Mouse (Mus musculus): ENCODE results near the gene Nek2. TPM values are rescaled to one million over a fixed set of nuclear protein-coding genes. Genes with fewer than 3 reads are reported as not detected.

The Nek2 gene
- polyA plus RNA-seq (2017; shearing (Covaris generic)): 2.3 TPM

DNA sequence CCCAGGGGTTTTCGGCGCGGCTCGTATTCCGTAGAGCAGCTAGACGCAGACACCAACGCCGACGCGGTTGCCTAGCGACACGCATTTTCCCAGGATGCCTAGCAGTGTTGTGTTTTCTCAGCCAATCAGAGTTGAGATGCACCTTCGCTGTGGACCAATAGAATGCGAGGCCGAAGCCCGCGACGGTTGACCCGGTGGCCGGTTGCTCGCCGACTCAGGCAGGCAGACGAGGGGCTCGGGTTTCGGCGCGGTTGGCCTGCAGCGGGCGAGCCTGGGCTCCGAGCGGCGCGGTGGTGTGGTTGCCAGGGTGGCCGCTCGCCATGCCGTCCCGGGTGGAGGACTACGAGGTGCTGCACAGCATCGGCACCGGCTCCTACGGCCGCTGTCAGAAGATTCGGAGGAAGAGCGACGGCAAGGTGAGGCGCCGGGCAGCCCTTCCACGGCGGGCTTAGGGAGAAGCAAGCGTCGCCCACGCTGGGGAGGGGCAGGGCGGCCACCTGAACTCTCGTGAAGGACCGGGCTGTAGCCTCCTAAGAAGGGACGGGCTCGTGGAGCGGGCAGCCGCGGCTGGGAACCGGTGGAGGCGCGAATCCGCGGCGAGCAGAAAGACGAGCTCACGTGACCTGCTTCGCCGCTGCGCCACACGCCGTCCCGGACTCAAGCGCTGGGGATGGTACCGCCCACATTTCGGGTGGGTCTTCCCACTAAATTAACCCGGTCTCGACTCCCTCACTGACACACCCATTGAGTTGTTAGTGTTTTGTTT is at the start of gene Nek2:
Gene Nek2, plus strand, starts transcription at position 119 of the 766 bp plus-strand sequence.

Other genes with a start within 250 kb of the Nek2 start
- 11.1 TPM for gene Dtl, start 245.9 kb upstream of the Nek2 start, polyA plus RNA-seq (2017; shearing (Covaris generic))
- 48.5 TPM for gene Ints7, start 245.8 kb upstream of the Nek2 start, polyA plus RNA-seq (2017; shearing (Covaris generic))
- 2.7 TPM for gene Lpgat1, start 103.6 kb upstream of the Nek2 start, polyA plus RNA-seq (2017; shearing (Covaris generic))
- gene Slc30a1, start 85.3 kb downstream of the Nek2 start, polyA plus RNA-seq (2017; shearing (Covaris generic)): 0.39 TPM
- gene Rd3, start 155.9 kb downstream of the Nek2 start, polyA plus RNA-seq (2017; shearing (Covaris generic)): 1.2 TPM